Mouse (Mus musculus) heart, embryonic 16.5 days (tissue): ENCODE results near the gene Rnaseh2c. TPM values are rescaled to one million over a fixed set of nuclear protein-coding genes. Genes with fewer than 3 reads are reported as not detected.

Source experiments
- ATAC-seq: fragments of 200-750 bp; cut with Nextera tagmentation; replicated peaks from 2 replicates; pipeline ENCODE4 v1.8.0; 2017; ENCODE audit warnings: moderate number of reproducible peaks; ENCODE audit not compliant: insufficient read depth, low FRiP score; ENCODE audit errors: extremely low read depth
- H3K27ac ChIP-seq: fragments of 300-500 bp; sonication (generic); 2 replicates; pipeline ENCODE4 v1.5.1; 2014; ENCODE audit warnings: mild to moderate bottlenecking, low read length, control low read depth, moderate library complexity
- H3K27me3 ChIP-seq: fragments of 300-500 bp; sonication (generic); 2 replicates; pipeline ENCODE4 v1.6.1; 2014; ENCODE audit warnings: low read length, mixed read lengths; ENCODE audit not compliant: control insufficient read depth, insufficient read depth
- H3K36me3 ChIP-seq: fragments of 300-500 bp; sonication (generic); 2 replicates; pipeline ENCODE4 v1.6.1; 2014; ENCODE audit not compliant: control insufficient read depth, insufficient read depth
- H3K4me1 ChIP-seq: fragments of 300-500 bp; sonication (generic); 2 replicates; pipeline ENCODE4 v1.6.1; 2014; ENCODE audit warnings: low read length, mixed read lengths; ENCODE audit not compliant: control insufficient read depth, insufficient read depth
- H3K4me2 ChIP-seq: fragments of 300-500 bp; sonication (generic); 2 replicates; pipeline ENCODE4 v1.6.1; 2014; ENCODE audit warnings: low read depth, mild to moderate bottlenecking, control low read depth, low read length
- H3K4me3 ChIP-seq: fragments of 300-500 bp; sonication (generic); 2 replicates; pipeline ENCODE4 v1.5.1; 2014; ENCODE audit warnings: mild to moderate bottlenecking, control low read depth, low read length
- H3K9ac ChIP-seq: fragments of 300-500 bp; sonication (generic); 2 replicates; pipeline ENCODE4 v1.6.1; 2014; ENCODE audit warnings: low read length, control low read depth
- H3K9me3 ChIP-seq: fragments of 300-500 bp; sonication (generic); replicated peaks from 2 replicates; pipeline ENCODE4 v1.6.1; 2016; ENCODE audit warnings: low read length; ENCODE audit not compliant: control insufficient read depth
- WGBS: fragments of 180-500 bp; shearing (Covaris S2); extraction: QIAGEN DNeasy Blood & Tissue Kit; methylation state at CpG from one replicate; pipeline ENCODE4 v1.1.7; 2014; 5-methylcytosine and 5-hydroxymethylcytosine counted together
- polyA plus RNA-seq: library from polyadenylated mRNA; unstranded; fragments of >200 nt; fragmentation: Nextera tagmentation; extraction: Ambion mirVana; gene quantifications from 2 replicates; pipeline ENCODE4 v1.2.1, GENCODE M21; 2015

Gene Rnaseh2c
- 76.7 and 80.0 TPM in 2 replicates for polyA plus RNA-seq

DNA sequence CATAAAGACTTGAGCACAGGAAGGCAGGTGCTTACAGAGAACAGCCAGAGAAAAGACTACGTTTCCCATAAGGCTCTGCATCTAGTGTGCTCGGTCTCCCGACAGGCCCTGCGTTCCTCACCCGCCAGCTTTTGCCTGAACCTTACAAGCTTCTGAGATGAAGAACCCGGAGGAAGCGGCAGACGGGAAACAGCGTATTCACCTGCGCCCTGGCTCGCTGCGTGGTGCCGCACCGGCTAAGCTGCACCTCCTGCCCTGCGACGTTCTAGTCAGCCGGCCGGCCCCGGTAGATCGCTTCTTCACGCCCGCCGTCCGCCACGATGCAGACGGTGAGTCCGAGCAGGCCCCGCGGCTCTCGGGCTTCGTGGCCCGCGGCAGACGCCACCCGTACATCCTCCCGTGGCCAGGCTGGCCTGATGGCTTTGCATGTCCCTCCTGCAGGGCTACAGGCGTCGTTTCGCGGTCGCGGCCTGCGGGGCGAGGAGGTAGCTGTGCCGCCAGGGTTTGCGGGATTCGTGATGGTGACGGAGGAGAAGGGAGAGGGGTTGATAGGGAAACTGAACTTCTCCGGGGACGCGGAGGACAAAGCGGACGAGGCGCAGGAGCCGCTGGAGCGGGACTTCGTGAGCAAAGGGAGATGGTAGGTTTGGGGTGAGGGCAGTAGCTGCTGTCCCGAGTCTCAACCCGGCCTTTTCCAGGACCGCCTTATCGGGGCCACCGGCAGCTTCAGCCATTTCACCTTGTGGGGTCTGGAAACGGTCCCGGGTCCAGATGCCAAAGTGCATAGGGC is at the start of gene Rnaseh2c:
Gene Rnaseh2c, plus strand, starts transcription at position 122 of the 790 bp plus-strand sequence.
- WGBS: under 1% methylated on average over 64 of the region's 64 CpGs

GRCm38 (mm10) chr19:5553802-5554201 is 47.9 kb upstream of the Rnaseh2c start:
- H3K9me3 ChIP-seq: no peaks in the 10 kb centered on the region
- H3K9ac ChIP-seq: no peak overlapping the region
- H3K4me3 ChIP-seq: no peak overlapping the region
- WGBS: 56% methylated on average over 8 of the region's 8 CpGs
- no peak for ATAC-seq
- H3K4me1 ChIP-seq: no peaks in the 10 kb centered on the region
- H3K27me3 ChIP-seq: peaks cover 23% of the 10 kb centered on the region
- no peak overlapping the region for H3K4me2 ChIP-seq
- H3K36me3 ChIP-seq: no peaks in the 10 kb centered on the region
- no peak overlapping the region for H3K27ac ChIP-seq

More for the DNA sequence above, at the start of gene Rnaseh2c:
- peak within 1 kb of the TSS; percentile 94 for H3K4me2 ChIP-seq
- H3K27ac ChIP-seq: peak within 1 kb of the TSS; percentile 58
- H3K4me1 ChIP-seq: peaks cover 11% of the 10 kb centered on the region
- H3K4me3 ChIP-seq: peak within 1 kb of the TSS; percentile 80
- H3K36me3 ChIP-seq: peaks cover 38% of the 10 kb centered on the region
- peak within 1 kb of the TSS; percentile 92 for H3K9ac ChIP-seq
- ATAC-seq: peak; percentile 86
- H3K9me3 ChIP-seq: no peaks in the 10 kb centered on the region
- no peaks in the 10 kb centered on the region for H3K27me3 ChIP-seq

GRCm38 (mm10) chr19:5554212-5554611 is 47.5 kb upstream of the Rnaseh2c start:
- Histone ChIP-seq H3K9me3 (no peaks in the 10 kb centered on the region), H3K27me3 (peaks cover 26% of the 10 kb centered on the region), H3K4me3 (no peak overlapping the region), H3K4me2 (no peak overlapping the region), H3K9ac (no peak overlapping the region), H3K27ac (no peak overlapping the region), H3K4me1 (no peaks in the 10 kb centered on the region), H3K36me3 (no peaks in the 10 kb centered on the region)
- ATAC-seq: no peak
- WGBS: 77% methylated on average over 14 of the region's 14 CpGs

- Histone ChIP-seq H3K4me1 (peaks cover 9% of the 10 kb centered on the region), H3K4me2 (no peak overlapping the region), H3K4me3 (no peak overlapping the region), H3K27me3 (peaks cover 62% of the 10 kb centered on the region), H3K9me3 (no peaks in the 10 kb centered on the region), H3K9ac (no peak overlapping the region), H3K36me3 (no peaks in the 10 kb centered on the region), H3K27ac (no peak overlapping the region)
- no peak for ATAC-seq
- 49% methylated on average over 7 of the region's 7 CpGs for WGBS
Observed at GRCm38 (mm10) chr19:5558169-5558568, 43.5 kb upstream of the Rnaseh2c start.

- peaks cover 9% of the 10 kb centered on the region for H3K4me1 ChIP-seq
- 70% methylated on average over 8 of the region's 8 CpGs for WGBS
- H3K9me3 ChIP-seq: no peaks in the 10 kb centered on the region
- H3K4me3 ChIP-seq: no peak overlapping the region
- no peaks in the 10 kb centered on the region for H3K36me3 ChIP-seq
- no peak overlapping the region for H3K4me2 ChIP-seq
- peaks cover 66% of the 10 kb centered on the region for H3K27me3 ChIP-seq
- no peak for ATAC-seq
- no peak overlapping the region for H3K9ac ChIP-seq
- no peak overlapping the region for H3K27ac ChIP-seq
Observed at GRCm38 (mm10) chr19:5558770-5559169, 42.9 kb upstream of the Rnaseh2c start.

DNA sequence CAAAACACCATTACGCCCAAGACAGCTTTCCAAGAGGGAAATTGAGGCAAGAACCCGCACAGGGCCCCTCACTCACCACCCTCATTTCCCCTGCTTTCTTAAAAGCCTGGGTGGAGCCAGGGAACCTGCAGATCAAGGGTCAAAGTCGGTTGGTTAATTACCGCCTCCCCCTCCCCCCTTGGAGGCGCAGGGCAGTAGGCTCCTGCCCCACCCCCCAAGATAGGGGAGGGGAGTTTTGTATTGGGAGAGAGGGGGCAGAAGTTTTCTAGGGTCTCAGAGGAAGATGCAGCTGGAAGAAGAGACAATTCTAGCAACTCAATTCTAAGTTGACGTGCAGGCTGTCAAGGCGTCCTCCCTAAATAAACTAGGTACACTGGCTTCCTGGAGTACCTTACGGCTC is 42.4 kb upstream of the Rnaseh2c start:
- Histone ChIP-seq H3K9ac (no peak overlapping the region), H3K4me1 (peaks cover 9% of the 10 kb centered on the region), H3K27ac (no peak overlapping the region), H3K4me3 (peak overlapping the region; percentile 38), H3K36me3 (no peaks in the 10 kb centered on the region), H3K4me2 (peak overlapping the region; percentile 57; the same call in 1 of the 2 replicates), H3K9me3 (no peaks in the 10 kb centered on the region), H3K27me3 (peaks cover 71% of the 10 kb centered on the region)
- WGBS: 17% methylated on average over 8 of the region's 8 CpGs
- ATAC-seq: no peak

- Histone ChIP-seq H3K4me3 (peak overlapping the region; percentile 38), H3K27ac (no peak overlapping the region), H3K4me2 (peak overlapping the region; percentile 57), H3K9ac (peak overlapping the region; percentile 6; the same call in 1 of the 2 replicates), H3K4me1 (peaks cover 9% of the 10 kb centered on the region), H3K9me3 (no peaks in the 10 kb centered on the region), H3K27me3 (peaks cover 76% of the 10 kb centered on the region), H3K36me3 (no peaks in the 10 kb centered on the region)
- no peak for ATAC-seq
- WGBS: under 1% methylated on average over 69 of the region's 69 CpGs
Observed at GRCm38 (mm10) chr19:5559631-5560456, 41.8 kb upstream of the Rnaseh2c start.

GRCm38 (mm10) chr19:5560457-5561041 is 41.1 kb upstream of the Rnaseh2c start, which contains the start of gene Ovol1:
TSS of gene Ovol1 (minus strand) at chr19:5560646.
- 1% methylated on average over 57 of the region's 57 CpGs for WGBS
- no peaks in the 10 kb centered on the region for H3K36me3 ChIP-seq
- H3K27me3 ChIP-seq: peaks cover 76% of the 10 kb centered on the region
- H3K9me3 ChIP-seq: no peaks in the 10 kb centered on the region
- H3K27ac ChIP-seq: no peak within 1 kb of the TSS
- H3K4me3 ChIP-seq: peak within 1 kb of the TSS; percentile 38
- H3K4me1 ChIP-seq: peaks cover 9% of the 10 kb centered on the region
- peak within 1 kb of the TSS; percentile 39; the same call in 1 of the 2 replicates for H3K9ac ChIP-seq
- ATAC-seq: no peak
- H3K4me2 ChIP-seq: peak within 1 kb of the TSS; percentile 57
